Mouse (Mus musculus) MEL (cell line): ENCODE measurements around the gene Rab11fip3. TPM values are rescaled to one million over a fixed set of nuclear protein-coding genes. Genes with fewer than 3 reads are reported as not detected.

Experiments
- DNase-seq: peaks from one replicate; pipeline ENCODE4 v3.0.0; 2011; ENCODE audit warnings: low read depth, low spot score
- H3K27ac ChIP-seq: 2 replicates; pipeline ENCODE4 v1.5.1; 2012; ENCODE audit warnings: low read depth, mild to moderate bottlenecking, control low read depth, low read length, moderate library complexity; ENCODE audit not compliant: control insufficient read depth
- H3K27me3 ChIP-seq, 2 experiments: fragments of 150-350 bp in 1 of 2; sonication (generic) in 1 of 2; 2 replicates each; pipeline ENCODE4 v1.6.1; 2012; ENCODE audit warnings: low read length in 2 of 2, mild to moderate bottlenecking in 2 of 2, improper control_type of control experiment in 1 of 2, moderate library complexity in 1 of 2; ENCODE audit not compliant: insufficient read depth in 2 of 2, control insufficient read depth in 1 of 2
- H3K36me3 ChIP-seq, 2 experiments: 2 replicates each; pipeline ENCODE4 v1.6.1; 2012 to 2014; ENCODE audit warnings: low read length in 2 of 2, improper control_type of control experiment in 1 of 2, inconsistent platforms in 1 of 2, mild to moderate bottlenecking in 1 of 2; ENCODE audit not compliant: insufficient read depth in 2 of 2, control insufficient read depth in 1 of 2
- H3K4me1 ChIP-seq, 2 experiments: fragments of 150-350 bp in 1 of 2; sonication (generic) in 1 of 2; 2 replicates each; pipeline ENCODE4 v1.6.1; 2012; ENCODE audit warnings: low read length in 2 of 2, improper control_type of control experiment in 1 of 2, mild to moderate bottlenecking in 1 of 2; ENCODE audit not compliant: insufficient read depth in 2 of 2, control insufficient read depth in 1 of 2
- H3K4me3 ChIP-seq, 2 experiments: fragments of 150-350 bp in 1 of 2; sonication (generic) in 1 of 2; 2 replicates each; pipeline ENCODE4 v1.5.1; 2012; ENCODE audit warnings: low read depth in 2 of 2, low read length in 2 of 2, mild to moderate bottlenecking in 2 of 2, moderate library complexity in 2 of 2, control low read depth in 1 of 2, improper control_type of control experiment in 1 of 2; ENCODE audit not compliant: control insufficient read depth in 1 of 2, insufficient read depth in 1 of 2
- H3K79me2 ChIP-seq: 2 replicates; pipeline ENCODE4 v1.6.1; 2012; ENCODE audit warnings: mild to moderate bottlenecking, low read length, moderate library complexity; ENCODE audit not compliant: control insufficient read depth, poor library complexity, insufficient read depth
- H3K9ac ChIP-seq: 2 replicates; pipeline ENCODE4 v1.6.1; 2012; ENCODE audit warnings: low read depth, mild to moderate bottlenecking, control low read depth, low read length, moderate library complexity; ENCODE audit not compliant: control insufficient read depth, poor library complexity, severe bottlenecking
- H3K9me3 ChIP-seq: fragments of 150-350 bp; sonication (generic); replicated peaks from 2 replicates; pipeline ENCODE4 v1.6.1; 2012; ENCODE audit warnings: mild to moderate bottlenecking, low read length, improper control_type of control experiment, moderate library complexity; ENCODE audit not compliant: insufficient read depth
- CTCF ChIP-seq, 3 experiments: IDR thresholded peaks in 2 of 3; conservative IDR thresholded peaks in 1 of 3; 2 replicates each; pipeline ENCODE4 v1.5.1; 2011 to 2012; ENCODE audit warnings: low read length in 3 of 3, low read depth in 2 of 3, mild to moderate bottlenecking in 2 of 3, improper control_type of control experiment in 1 of 3, inconsistent platforms in 1 of 3, mixed read lengths in 1 of 3, moderate library complexity in 1 of 3; ENCODE audit not compliant: control insufficient read depth in 1 of 3, insufficient read depth in 1 of 3, poor library complexity in 1 of 3, severe bottlenecking in 1 of 3
- ELF1 ChIP-seq: IDR thresholded peaks from 2 replicates; pipeline ENCODE4 v1.6.1; 2014; ENCODE audit warnings: low read depth, mild to moderate bottlenecking, inconsistent platforms, low read length, improper control_type of control experiment, moderate library complexity
- EP300 ChIP-seq, 2 experiments: IDR thresholded peaks; 2 replicates each; pipeline ENCODE4 v1.6.1; 2011; ENCODE audit warnings: improper control_type of control experiment in 2 of 2, low read length in 2 of 2, low read depth in 1 of 2, mild to moderate bottlenecking in 1 of 2
- HCFC1 ChIP-seq: IDR thresholded peaks from 2 replicates; pipeline ENCODE4 v1.6.1; 2012; ENCODE audit warnings: low read depth, mild to moderate bottlenecking, inconsistent platforms, low read length, improper control_type of control experiment, moderate library complexity
- JUND ChIP-seq: IDR thresholded peaks from 2 replicates; pipeline ENCODE4 v1.6.1; 2011; ENCODE audit warnings: low read depth, mild to moderate bottlenecking, improper control_type of control experiment, low read length
- KAT2A ChIP-seq: conservative IDR thresholded peaks from 2 replicates; pipeline ENCODE4 v1.6.1; 2012; ENCODE audit warnings: low read depth, low read length, improper control_type of control experiment, inconsistent platforms
- MAFK ChIP-seq: IDR thresholded peaks from 2 replicates; pipeline ENCODE4 v1.6.1; 2011; ENCODE audit warnings: low read depth, mild to moderate bottlenecking, low read length, improper control_type of control experiment, borderline replicate concordance
- MAX ChIP-seq: IDR thresholded peaks from 2 replicates; pipeline ENCODE4 v1.6.1; 2011; ENCODE audit warnings: low read length, improper control_type of control experiment
- MAZ ChIP-seq: IDR thresholded peaks from 2 replicates; pipeline ENCODE4 v1.6.1; 2012; ENCODE audit warnings: low read depth, mild to moderate bottlenecking, inconsistent platforms, low read length, improper control_type of control experiment
- MYC ChIP-seq: IDR thresholded peaks from 2 replicates; pipeline ENCODE4 v1.6.1; 2011; ENCODE audit warnings: low read depth, mild to moderate bottlenecking, low read length, improper control_type of control experiment, moderate library complexity
- NRF1 ChIP-seq: IDR thresholded peaks from 2 replicates; pipeline ENCODE4 v1.6.1; 2014; ENCODE audit warnings: low read depth, mild to moderate bottlenecking, inconsistent platforms, low read length, improper control_type of control experiment, moderate library complexity; ENCODE audit not compliant: poor library complexity, insufficient read depth, severe bottlenecking
- POLR2AphosphoS2 ChIP-seq: IDR thresholded peaks from 2 replicates; pipeline ENCODE4 v1.6.1; 2011; ENCODE audit warnings: low read length, improper control_type of control experiment
- RCOR1 ChIP-seq: IDR thresholded peaks from 2 replicates; pipeline ENCODE4 v1.6.1; 2012; ENCODE audit warnings: low read depth, mild to moderate bottlenecking, inconsistent platforms, low read length, improper control_type of control experiment
- SMC3 ChIP-seq: IDR thresholded peaks from 2 replicates; pipeline ENCODE4 v1.6.1; 2011; ENCODE audit warnings: low read depth, low read length, improper control_type of control experiment
- TBP ChIP-seq: IDR thresholded peaks from 2 replicates; pipeline ENCODE4 v1.8.0; 2011; ENCODE audit warnings: low read depth, low read length, improper control_type of control experiment
- UBTF ChIP-seq: IDR thresholded peaks from 2 replicates; pipeline ENCODE4 v1.6.1; 2012; ENCODE audit warnings: low read depth, mild to moderate bottlenecking, inconsistent platforms, low read length, improper control_type of control experiment, moderate library complexity, borderline replicate concordance; ENCODE audit not compliant: insufficient read depth
- ZKSCAN1 ChIP-seq: IDR thresholded peaks from 2 replicates; pipeline ENCODE4 v1.6.1; 2012; ENCODE audit warnings: low read depth, mild to moderate bottlenecking, inconsistent platforms, low read length, improper control_type of control experiment, moderate library complexity
- ZMIZ1 ChIP-seq: IDR thresholded peaks from 2 replicates; pipeline ENCODE4 v1.6.1; 2012; ENCODE audit warnings: low read depth, mild to moderate bottlenecking, inconsistent platforms, low read length, improper control_type of control experiment, moderate library complexity
- polyA plus RNA-seq, 2 experiments: library from polyadenylated mRNA; stranded (reverse) in 1 of 2; unstranded in 1 of 2; fragments of >175 nt in 1 of 2; fragments of >200 nt in 1 of 2; gene quantifications; 2 replicates each; pipeline versions ENCODE4 v1.2.1 to v1.2.4; 2012; ENCODE audit warnings: low replicate concordance in 2 of 2, low read depth in 1 of 2; ENCODE audit not compliant: insufficient read length in 2 of 2, insufficient read depth in 1 of 2, missing spikeins in 1 of 2
- total RNA-seq: library from RNA; depleted of rRNA; stranded (reverse); fragments of 300-350 nt; gene quantifications from 2 replicates; pipeline ENCODE4 v1.2.3, GENCODE M21; 2012

Rab11fip3 gene
- total and polyA plus RNA-seq, 3 experiments = 3.2 to 18.9 TPM; not detected in 1

DNA sequence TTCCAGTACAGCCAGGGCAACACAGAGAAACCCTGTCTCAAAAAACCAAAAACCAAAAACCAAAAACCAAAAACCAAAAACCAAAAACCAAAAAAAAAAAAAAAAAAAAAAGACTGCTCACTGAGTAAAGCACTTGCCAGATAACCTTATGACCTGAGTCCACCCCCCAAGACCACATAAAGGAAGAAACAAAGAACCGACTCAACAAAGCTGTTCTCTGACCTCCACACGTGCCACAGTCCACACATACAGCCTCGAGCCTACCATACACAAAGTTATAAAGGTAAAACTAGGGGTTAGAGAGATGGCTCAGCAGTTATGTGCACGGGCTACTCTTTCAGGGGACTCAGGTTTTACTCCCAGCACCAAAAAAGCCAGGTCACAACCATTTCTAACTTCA, 16.6 kb downstream of the Rab11fip3 start:
- Histone ChIP-seq H3K9me3 (no peaks in the 10 kb centered on the region), H3K4me1 (peaks cover 0 to 4% of the 10 kb centered on the region in 2 experiments; a peak in 1 of 4 replicates)
- TF ChIP-seq ELF1 (no peak), MAX (no peak), MAFK (no peak), ZKSCAN1 (no peak), CTCF (IDR thresholded peaks at IDR 0.05 in 2 of 3, conservative IDR thresholded peaks at IDR 0.05 in 1 of 3; ENCODE audit: control insufficient read depth in 1 of 3, insufficient read depth in 1 of 3, low read depth in 2 of 3, low read length in 3 of 3, poor library complexity in 1 of 3, severe bottlenecking in 1 of 3) (0 out of 6 replicates have a peak, but pooled peaks of 1 of the 3 experiments have one; percentile 8)

DNA sequence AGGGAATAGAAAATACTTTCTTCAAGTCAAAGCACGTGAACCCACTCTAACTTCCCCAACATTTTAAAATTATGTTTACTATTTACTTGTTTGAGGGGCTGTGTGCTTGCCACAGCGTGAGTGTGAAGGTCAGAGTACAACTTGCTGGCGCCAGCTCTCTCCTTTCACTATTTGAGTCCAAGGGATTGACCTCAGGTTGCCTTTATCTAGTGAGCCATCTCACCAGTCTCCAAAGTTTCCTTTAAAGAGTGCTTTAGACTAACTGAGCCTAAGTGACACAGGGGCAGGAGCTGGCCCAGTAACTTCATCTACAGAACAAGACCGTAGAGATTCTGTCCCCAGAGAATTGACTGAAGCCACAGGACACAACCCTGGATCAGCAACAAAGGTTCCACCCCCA, 17.3 kb downstream of the Rab11fip3 start:
- Histone ChIP-seq H3K9ac (no peak overlapping the region), H3K4me1 (peaks cover 0 to 4% of the 10 kb centered on the region in 2 experiments; a peak in 1 of 4 replicates), H3K79me2 (no peaks in the 10 kb centered on the region), H3K27ac (no peak overlapping the region), H3K4me3 (no peak overlapping the region), H3K9me3 (no peaks in the 10 kb centered on the region), H3K36me3 (peaks cover 0 to 7% of the 10 kb centered on the region in 2 experiments; a peak in 1 of 4 replicates), H3K27me3 (no peaks in the 10 kb centered on the region)
- TF ChIP-seq ZKSCAN1 (no peak), CTCF (IDR thresholded peaks at IDR 0.05 in 2 of 3, conservative IDR thresholded peaks at IDR 0.05 in 1 of 3; ENCODE audit: control insufficient read depth in 1 of 3, insufficient read depth in 1 of 3, low read depth in 2 of 3, low read length in 3 of 3, poor library complexity in 1 of 3, severe bottlenecking in 1 of 3) (no peak), POLR2AphosphoS2 (no peak), ZMIZ1 (no peak), MYC (no peak), MAZ (no peak), JUND (no peak), TBP (no peak), KAT2A (no peak), RCOR1 (no peak), NRF1 (no peak), UBTF (no peak), HCFC1 (no peak), EP300 (IDR thresholded peaks at IDR 0.05; ENCODE audit: low read depth in 1 of 2, low read length in 2 of 2) (no peak), SMC3 (no peak)
- DNase-seq = no peak

More for the DNA sequence above, 16.6 kb downstream of the Rab11fip3 start:
- H3K27ac ChIP-seq = no peak overlapping the region
- DNase-seq = no peak
- H3K27me3 ChIP-seq = no peaks in the 10 kb centered on the region
- H3K79me2 ChIP-seq = no peaks in the 10 kb centered on the region
- no peak overlapping the region for H3K9ac ChIP-seq
- H3K4me3 ChIP-seq = no peak overlapping the region
- peaks cover 0 to 7% of the 10 kb centered on the region in 2 experiments; a peak in 1 of 4 replicates for H3K36me3 ChIP-seq
